Mouse (Mus musculus): ENCODE data around the gene Igf2. TPM values are rescaled to one million over a fixed set of nuclear protein-coding genes. Genes with fewer than 3 reads are reported as not detected.

Igf2 gene
- total RNA-seq, 1 experiment from 2014 or later = not detected

Other genes with a start within 250 kb of the Igf2 start
- gene Syt8, start 232.0 kb downstream of the Igf2 start, total RNA-seq (2017) = not detected in 3 replicates
- gene Tnni2, start 225.0 kb downstream of the Igf2 start, total RNA-seq (2017) = 7.5 to 20.6 TPM (median 11.3 TPM) in 3 replicates
- 1,011 to 1,374 TPM (median 1,247 TPM) in 3 replicates for gene Lsp1, start 206.0 kb downstream of the Igf2 start, total RNA-seq (2017)
- 13.6 to 16.7 TPM (median 15.5 TPM) in 3 replicates for gene Tnnt3, start 168.0 kb downstream of the Igf2 start, total RNA-seq (2017)
- gene Mrpl23, start 134.1 kb downstream of the Igf2 start, total RNA-seq (2017) = 9.7 to 34.1 TPM (median 22.6 TPM) in 3 replicates
- gene Gm49394, start 3.1 kb upstream of the Igf2 start, total RNA-seq (2017) = not detected in 3 replicates
- not detected in 3 replicates for gene Ins2, start 76.6 kb upstream of the Igf2 start, total RNA-seq (2017)